Mouse (Mus musculus) right cerebral cortex, postnatal 10 days (tissue): ENCODE measurements around the gene Tbc1d30.

Experiments
- DNase-seq, 2 experiments: peaks; one replicate each; pipeline ENCODE4 v3.0.0; 2021; ENCODE audit warnings: low spot score in 2 of 2

Tbc1d30 gene

GRCm38 (mm10) chr10:121227988-121228409 is 123.1 kb downstream of the Tbc1d30 start:
- DNase-seq, result no peak

- no peak for DNase-seq
Measured at GRCm38 (mm10) chr10:121227403-121227802, 123.7 kb downstream of the Tbc1d30 start.

- DNase-seq, result no peak
Measured at GRCm38 (mm10) chr10:121225636-121226035, 125.4 kb downstream of the Tbc1d30 start.

- no peak for DNase-seq
Measured at GRCm38 (mm10) chr10:121222881-121223280, 128.2 kb downstream of the Tbc1d30 start.

GRCm38 (mm10) chr10:121218616-121219015 is 132.5 kb downstream of the Tbc1d30 start:
- no peak for DNase-seq

GRCm38 (mm10) chr10:121216804-121217203 is 134.3 kb downstream of the Tbc1d30 start:
- no peak for DNase-seq
